Mouse (Mus musculus) hindbrain, postnatal 0 days (tissue): ENCODE measurements at regions not wholly inside any gene's neighbourhood (a gene's known extent, or its start where the extent isn't known, plus 50 kb on each side); places are given as distances from the start of the nearest gene placed in this dataset.

Source experiments
- ATAC-seq: fragments of 200-750 bp; cut with Nextera tagmentation; 2 replicates; pipeline ENCODE4 v1.8.0; 2017; ENCODE audit warnings: mild to moderate bottlenecking, moderate TSS enrichment, moderate library complexity
- DNase-seq: peaks from one replicate; pipeline ENCODE4 v3.0.0-alpha.2; 2015; ENCODE audit warnings: low spot score
- H3K27ac ChIP-seq: fragments of 300-500 bp; sonication (generic); 2 replicates; pipeline ENCODE4 v1.5.1; 2014; ENCODE audit warnings: mild to moderate bottlenecking
- H3K27me3 ChIP-seq: fragments of 300-500 bp; sonication (generic); 2 replicates; pipeline ENCODE4 v1.6.1; 2014; ENCODE audit warnings: low read length, mixed read lengths; ENCODE audit not compliant: insufficient read depth
- H3K36me3 ChIP-seq: fragments of 300-500 bp; sonication (generic); 2 replicates; pipeline ENCODE4 v1.6.1; 2014; ENCODE audit warnings: low read length, mixed read lengths; ENCODE audit not compliant: insufficient read depth
- H3K4me1 ChIP-seq: fragments of 300-500 bp; sonication (generic); 2 replicates; pipeline ENCODE4 v1.6.1; 2014; ENCODE audit warnings: antibody characterized with exemption, low read length, mixed read lengths; ENCODE audit not compliant: insufficient read depth
- H3K4me2 ChIP-seq: fragments of 300-500 bp; sonication (generic); 2 replicates; pipeline ENCODE4 v1.6.1; 2014; ENCODE audit warnings: low read depth, mild to moderate bottlenecking, low read length, moderate library complexity, mixed read lengths
- H3K4me3 ChIP-seq: fragments of 300-500 bp; sonication (generic); 2 replicates; pipeline ENCODE4 v1.5.1; 2014; ENCODE audit warnings: low read length
- H3K9ac ChIP-seq: fragments of 300-500 bp; sonication (generic); replicated peaks from 2 replicates; pipeline ENCODE4 v1.6.1; 2014; ENCODE audit warnings: mild to moderate bottlenecking, low read length, moderate library complexity, mixed read lengths
- H3K9me3 ChIP-seq: fragments of 300-500 bp; sonication (generic); 2 replicates; pipeline ENCODE4 v1.6.1; 2016; ENCODE audit warnings: low read length, mixed read lengths
- CTCF ChIP-seq: IDR thresholded peaks from 2 replicates; pipeline ENCODE4 v1.5.1; 2016; ENCODE audit warnings: antibody characterized with exemption, control low read depth, low read depth
- WGBS: fragments of 180-500 bp; shearing (Covaris S2); extraction: QIAGEN DNeasy Blood & Tissue Kit; methylation state at CpG from one replicate; pipeline ENCODE4 v1.1.7; 2014; 5-methylcytosine and 5-hydroxymethylcytosine counted together

- ATAC-seq (no peak), DNase-seq (no peak)
- Histone ChIP-seq H3K4me3 (no peak overlapping the region), H3K27ac (no peak overlapping the region), H3K36me3 (no peaks in the 10 kb centered on the region), H3K4me2 (no peak overlapping the region), H3K9ac (no peak overlapping the region), H3K9me3 (no peaks in the 10 kb centered on the region), H3K27me3 (no peaks in the 10 kb centered on the region), H3K4me1 (no peaks in the 10 kb centered on the region)
- 74% methylated on average over 1 of the region's 1 CpGs for WGBS
- TF ChIP-seq CTCF: no peak
Measured at GRCm38 (mm10) chr10:29640249-29640648, 104.6 kb upstream of the Rspo3 start.

GRCm38 (mm10) chr10:29635828-29636227 lies 100.2 kb upstream of the Rspo3 start:
- 36% methylated on average over 5 of the region's 5 CpGs for WGBS
- H3K4me2 ChIP-seq: no peak overlapping the region
- H3K4me3 ChIP-seq: no peak overlapping the region
- TF ChIP-seq CTCF: no peak
- H3K9me3 ChIP-seq: no peaks in the 10 kb centered on the region
- H3K9ac ChIP-seq: no peak overlapping the region
- H3K4me1 ChIP-seq: no peaks in the 10 kb centered on the region
- no peaks in the 10 kb centered on the region for H3K27me3 ChIP-seq
- H3K36me3 ChIP-seq: no peaks in the 10 kb centered on the region
- peak; percentile 61 for DNase-seq
- no peak overlapping the region for H3K27ac ChIP-seq
- ATAC-seq: no peak

- no peak overlapping the region for H3K4me3 ChIP-seq
- DNase-seq (no peak), ATAC-seq (no peak)
- H3K27ac ChIP-seq: no peak overlapping the region
- H3K27me3 ChIP-seq: no peaks in the 10 kb centered on the region
- WGBS: 42% methylated on average over 4 of the region's 4 CpGs
- no peaks in the 10 kb centered on the region for H3K9me3 ChIP-seq
- H3K4me2 ChIP-seq: no peak overlapping the region
- H3K4me1 ChIP-seq: no peaks in the 10 kb centered on the region
- H3K36me3 ChIP-seq: no peaks in the 10 kb centered on the region
- TF ChIP-seq CTCF: no peak
- H3K9ac ChIP-seq: no peak overlapping the region
Measured at GRCm38 (mm10) chr10:29595455-29595854, 59.8 kb upstream of the Rspo3 start.

GRCm38 (mm10) chr10:29594969-29595368 lies 59.3 kb upstream of the Rspo3 start:
- ATAC-seq (no peak), DNase-seq (no peak)
- no peak for TF ChIP-seq CTCF
- Histone ChIP-seq H3K36me3 (no peaks in the 10 kb centered on the region), H3K27me3 (no peaks in the 10 kb centered on the region), H3K4me3 (no peak overlapping the region), H3K4me2 (no peak overlapping the region), H3K9ac (no peak overlapping the region), H3K4me1 (no peaks in the 10 kb centered on the region), H3K9me3 (no peaks in the 10 kb centered on the region), H3K27ac (no peak overlapping the region)
- 54% methylated on average over 1 of the region's 1 CpGs for WGBS

GRCm38 (mm10) chr10:29592906-29593305 lies 57.2 kb upstream of the Rspo3 start:
- no peak overlapping the region for H3K4me3 ChIP-seq
- H3K9ac ChIP-seq: no peak overlapping the region
- no peak overlapping the region for H3K4me2 ChIP-seq
- ATAC-seq (no peak), DNase-seq (no peak)
- no peaks in the 10 kb centered on the region for H3K9me3 ChIP-seq
- H3K27ac ChIP-seq: no peak overlapping the region
- no peaks in the 10 kb centered on the region for H3K36me3 ChIP-seq
- 79% methylated on average over 3 of the region's 3 CpGs for WGBS
- no peaks in the 10 kb centered on the region for H3K27me3 ChIP-seq
- no peaks in the 10 kb centered on the region for H3K4me1 ChIP-seq
- no peak for TF ChIP-seq CTCF

GRCm38 (mm10) chr10:29590187-29590586 lies 54.5 kb upstream of the Rspo3 start:
- no peak for DNase-seq
- Histone ChIP-seq H3K4me2 (no peak overlapping the region), H3K9me3 (no peaks in the 10 kb centered on the region), H3K4me3 (no peak overlapping the region), H3K4me1 (no peaks in the 10 kb centered on the region), H3K36me3 (no peaks in the 10 kb centered on the region), H3K27ac (no peak overlapping the region), H3K27me3 (no peaks in the 10 kb centered on the region), H3K9ac (no peak overlapping the region)
- no peak for TF ChIP-seq CTCF
- no peak for ATAC-seq

- no peak for DNase-seq
- Histone ChIP-seq H3K36me3 (no peaks in the 10 kb centered on the region), H3K27ac (no peak overlapping the region), H3K4me1 (no peaks in the 10 kb centered on the region), H3K9me3 (no peaks in the 10 kb centered on the region), H3K4me3 (no peak overlapping the region), H3K4me2 (no peak overlapping the region), H3K9ac (no peak overlapping the region), H3K27me3 (no peaks in the 10 kb centered on the region)
- no peak for ATAC-seq
- no peak for TF ChIP-seq CTCF
Measured at GRCm38 (mm10) chr10:29589739-29590138, 54.1 kb upstream of the Rspo3 start.
